Mouse (Mus musculus) brain, adult 10 weeks (tissue): ENCODE measurements around the gene Olfr913. TPM values are rescaled to one million over a fixed set of nuclear protein-coding genes. Genes with fewer than 3 reads are reported as not detected.

Experiments
- polyA plus RNA-seq: library from polyadenylated mRNA; stranded (reverse); fragments of 350-450 nt; fragmentation: Illumina TruSeq; extraction: RNeasy Lipid Tissue Mini Kit (QIAGEN cat#74804); gene quantifications from one replicate; pipeline ENCODE4 v1.2.3, GENCODE M21; 2015; ENCODE audit warnings: low read depth, low replicate concordance

The Olfr913 gene
- not detected for polyA plus RNA-seq

DNA sequence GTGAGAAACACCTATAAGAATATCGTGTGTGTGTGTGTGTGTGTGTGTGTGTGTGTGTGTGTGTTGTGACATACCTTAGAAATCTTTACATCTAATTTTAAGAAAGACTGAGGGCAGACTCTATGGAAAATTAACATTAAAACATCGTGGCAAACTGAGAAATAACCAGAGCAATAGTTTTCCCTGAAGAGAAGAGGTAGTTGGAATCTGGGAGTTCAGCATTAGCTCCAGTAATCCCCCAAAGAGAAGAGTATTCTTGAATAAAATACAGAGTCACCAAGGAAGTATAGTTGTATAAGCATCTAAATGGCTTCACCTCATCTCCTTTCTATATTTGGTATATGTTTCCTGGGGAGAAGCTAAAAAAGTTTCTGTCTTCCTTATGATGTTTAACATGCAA lies at the start of gene Olfr913:
Gene Olfr913 (plus strand): TSS at position 301 of the 400 bp plus-strand sequence.

DNA sequence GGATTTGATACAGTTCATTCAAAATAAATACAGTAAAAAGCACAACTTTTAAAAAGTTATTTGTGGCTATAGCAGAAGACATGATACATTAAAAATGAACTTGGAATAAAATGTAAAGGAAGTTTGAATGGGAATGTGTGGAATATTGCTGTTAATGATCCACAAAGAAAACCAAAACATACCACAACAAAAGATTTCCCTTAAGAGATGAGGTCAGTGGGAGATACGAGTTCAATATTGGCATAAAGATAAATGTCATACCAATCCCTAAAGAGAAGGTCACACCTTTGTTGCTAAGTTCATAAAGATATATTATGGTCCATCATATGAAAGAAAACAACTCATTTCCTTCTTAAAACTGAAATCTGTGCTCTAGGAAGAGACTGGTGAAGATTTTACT lies 12.7 kb upstream of the Olfr913 start, which contains the start of gene Olfr912:
Gene Olfr912 (plus strand): TSS at position 301 of the 400 bp plus-strand sequence.

DNA sequence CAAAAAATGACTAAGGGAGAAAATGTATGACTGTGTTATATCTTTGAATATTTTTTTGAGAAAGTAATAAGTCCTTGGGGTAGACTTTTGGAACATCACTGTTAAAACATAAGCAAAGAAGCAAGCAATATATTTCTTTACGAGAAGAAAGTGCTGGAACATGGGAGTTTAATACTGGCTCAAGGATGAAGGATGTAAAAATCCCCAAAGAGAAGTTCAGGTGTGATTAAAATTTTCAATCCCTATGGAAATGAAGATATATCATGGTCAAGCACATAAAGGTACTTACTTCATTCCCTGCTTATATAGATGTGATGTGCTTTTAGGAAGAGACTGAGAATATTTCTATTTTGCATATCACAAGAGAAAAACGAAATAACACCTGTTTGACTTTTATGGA lies 12.2 kb downstream of the Olfr913 start, which contains the start of gene Olfr914:
Gene Olfr914 (plus strand): TSS at position 301 of the 400 bp plus-strand sequence.

Other genes starting within 250 kb of the Olfr913 start
- not detected for gene Olfr898, start 244.3 kb upstream of the Olfr913 start, polyA plus RNA-seq
- gene Olfr250, start 225.9 kb upstream of the Olfr913 start, polyA plus RNA-seq, result not detected
- not detected for gene Olfr251, start 215.7 kb upstream of the Olfr913 start, polyA plus RNA-seq
- gene Olfr147, start 191.1 kb upstream of the Olfr913 start, polyA plus RNA-seq, result not detected
- not detected for gene Olfr901, start 163.3 kb upstream of the Olfr913 start, polyA plus RNA-seq
- gene Olfr902, start 145.1 kb upstream of the Olfr913 start, polyA plus RNA-seq, result not detected
- gene Olfr904, start 129.6 kb upstream of the Olfr913 start, polyA plus RNA-seq, result not detected
- not detected for gene Olfr905, start 121.7 kb upstream of the Olfr913 start, polyA plus RNA-seq
- gene Olfr906, start 105.7 kb upstream of the Olfr913 start, polyA plus RNA-seq, result not detected
- not detected for gene Olfr907, start 97.0 kb upstream of the Olfr913 start, polyA plus RNA-seq
- gene Olfr911-ps1, start 71.2 kb upstream of the Olfr913 start, polyA plus RNA-seq, result not detected
- gene Olfr910, start 54.9 kb upstream of the Olfr913 start, polyA plus RNA-seq, result not detected
- not detected for gene Olfr912, start 12.6 kb upstream of the Olfr913 start, polyA plus RNA-seq
- not detected for gene Olfr914, start 12.3 kb downstream of the Olfr913 start, polyA plus RNA-seq
- not detected for gene Olfr916, start 67.1 kb downstream of the Olfr913 start, polyA plus RNA-seq
- not detected for gene Olfr917, start 73.1 kb downstream of the Olfr913 start, polyA plus RNA-seq
- gene Olfr918, start 81.8 kb downstream of the Olfr913 start, polyA plus RNA-seq, result not detected
- gene Olfr919, start 110.9 kb downstream of the Olfr913 start, polyA plus RNA-seq, result not detected
- gene Vwa5a, start 125.5 kb downstream of the Olfr913 start, polyA plus RNA-seq, result 12.1 TPM
- gene Olfr920, start 159.5 kb downstream of the Olfr913 start, polyA plus RNA-seq, result 0.09 TPM
- gene Olfr921, start 180.3 kb downstream of the Olfr913 start, polyA plus RNA-seq, result not detected
- not detected for gene Olfr922, start 221.9 kb downstream of the Olfr913 start, polyA plus RNA-seq
- gene Olfr923, start 233.8 kb downstream of the Olfr913 start, polyA plus RNA-seq, result not detected